ENCODE assay signal across 13 mouse cellular contexts in genomic region chr3:129879913-129880312, GRCm38 (mm10). TPM values are rescaled to one million over a fixed set of nuclear protein-coding genes. Genes with fewer than 3 reads are reported as not detected.
DNase-seq lines count a peak whose midpoint lies in the region; ATAC-seq and TF ChIP-seq lines count a peak whose summit lies in the region.
"Had no signal": no experiment of that assay in that cellular context is flagged by ENCODE, and none has a peak within 500 bp of the region (broad histone marks: within the 10 kb centered on the region; RNA-seq: fewer than 3 reads in every experiment).

No protein-coding gene starts in this region.

- H3K4me1 ChIP-seq in heart, embryonic 16.5 days (ENCODE audit: control insufficient read depth, insufficient read depth, low read length): peaks cover 9% of the 10 kb centered on the region
- peaks cover 53% of the 10 kb centered on the region for H3K4me1 ChIP-seq in G1E (ENCODE audit: insufficient read depth, low read depth, low read length)
- peaks cover 13% of the 10 kb centered on the region for H3K4me1 ChIP-seq in forebrain, embryonic 15.5 days
- H3K4me1 ChIP-seq in liver, embryonic 16.5 days (ENCODE audit: control insufficient read depth, low read depth, low read length): peaks cover 41% of the 10 kb centered on the region

- H3K27ac ChIP-seq in heart, embryonic 16.5 days (ENCODE audit: low read length): peak overlapping the region; percentile 78; the same call in 1 of the 2 replicates
- H3K27ac ChIP-seq in forebrain, embryonic 15.5 days (replicated peaks): no peak overlapping the region
- peak overlapping the region; percentile 56 for H3K27ac ChIP-seq in liver, embryonic 16.5 days (ENCODE audit: low read length)

- no peaks in the 10 kb centered on the region for H3K9me3 ChIP-seq in heart, embryonic 16.5 days (replicated peaks; ENCODE audit: control insufficient read depth, low read length)
- no peaks in the 10 kb centered on the region for H3K9me3 ChIP-seq in G1E (replicated peaks)
- H3K9me3 ChIP-seq in forebrain, embryonic 15.5 days: no peaks in the 10 kb centered on the region
- H3K9me3 ChIP-seq in liver, embryonic 16.5 days (replicated peaks; ENCODE audit: control insufficient read depth, low read length): no peaks in the 10 kb centered on the region

- H3K4me3 ChIP-seq in heart, embryonic 16.5 days (ENCODE audit: low read length): peak overlapping the region; percentile 58
- H3K4me3 ChIP-seq in G1E (ENCODE audit: low read depth, low read length): peak overlapping the region; percentile 88
- no peak overlapping the region; the same call in 1 of the 2 replicates for H3K4me3 ChIP-seq in forebrain, embryonic 15.5 days
- peak overlapping the region; percentile 77 for H3K4me3 ChIP-seq in liver, embryonic 16.5 days (ENCODE audit: low read depth, low read length)

- H3K27me3 ChIP-seq in heart, embryonic 16.5 days (ENCODE audit: control insufficient read depth, insufficient read depth, low read length): no peaks in the 10 kb centered on the region
- H3K27me3 ChIP-seq in G1E (ENCODE audit: insufficient read depth, low read length): no peaks in the 10 kb centered on the region
- no peaks in the 10 kb centered on the region for H3K27me3 ChIP-seq in forebrain, embryonic 15.5 days
- no peaks in the 10 kb centered on the region for H3K27me3 ChIP-seq in liver, embryonic 16.5 days (ENCODE audit: control insufficient read depth, insufficient read depth, low read depth, low read length)

- no peak overlapping the region; the same call in 1 of the 2 replicates for H3K9ac ChIP-seq in heart, embryonic 16.5 days (ENCODE audit: low read length)
- H3K9ac ChIP-seq in forebrain, embryonic 15.5 days (replicated peaks): no peak overlapping the region
- H3K9ac ChIP-seq in liver, embryonic 16.5 days (ENCODE audit: low read depth, low read length): peak overlapping the region; percentile 78; the same call in 1 of the 2 replicates

- DNase-seq in heart, adult 8-10 months (ENCODE audit: low spot score): no peak
- DNase-seq in G1E (ENCODE audit: low spot score): no peak
- no peak for DNase-seq in urinary bladder, postnatal 36 days (ENCODE audit: low spot score in 2 of 2)
- DNase-seq in cerebellum, adult 11-12 months: no peak
- no peak for DNase-seq in testis, postnatal 14 days (ENCODE audit: low spot score)
- DNase-seq: gastrocnemius, postnatal 25 days had no signal

- 82% methylated on average over 2 of the region's 2 CpGs for WGBS in heart, embryonic 16.5 days
- 55% methylated on average over 2 of the region's 2 CpGs for WGBS in forebrain, embryonic 15.5 days
- 58% methylated on average over 2 of the region's 2 CpGs for WGBS in liver, embryonic 16.5 days (ENCODE audit: insufficient replicate concordance)

- no peak for ATAC-seq in heart, embryonic 16.5 days (replicated peaks; ENCODE audit: extremely low read depth, insufficient read depth, low FRiP score)
- no peak for ATAC-seq in G1E (ENCODE audit: extremely low read depth, insufficient number of reproducible peaks, low FRiP score, poor library complexity, severe bottlenecking)
- no peak for ATAC-seq in forebrain, embryonic 15.5 days (replicated peaks)
- ATAC-seq in liver, embryonic 16.5 days (ENCODE audit: low read depth): no peak

- no peak for TF ChIP-seq CTCF in G1E (IDR thresholded peaks at IDR 0.05; ENCODE audit: low read depth, low read length)

- H3K36me3 ChIP-seq in heart, embryonic 16.5 days (ENCODE audit: control insufficient read depth, insufficient read depth): no peaks in the 10 kb centered on the region
- peaks cover 30% of the 10 kb centered on the region for H3K36me3 ChIP-seq in G1E (replicated peaks)
- H3K36me3 ChIP-seq in forebrain, embryonic 15.5 days: no peaks in the 10 kb centered on the region
- H3K36me3 ChIP-seq in liver, embryonic 16.5 days (ENCODE audit: control insufficient read depth, insufficient read depth): no peaks in the 10 kb centered on the region

- peak overlapping the region; percentile 89 for H3K4me2 ChIP-seq in heart, embryonic 16.5 days (ENCODE audit: low read depth, low read length)
- H3K4me2 ChIP-seq in forebrain, embryonic 15.5 days (replicated peaks): peak overlapping the region; percentile 85; the same call in 1 of the 2 replicates
- H3K4me2 ChIP-seq in liver, embryonic 16.5 days (ENCODE audit: low read depth, low read length): peak overlapping the region; percentile 91

RNA-seq across cellular contexts. Expression of gene Pla2g12a, which starts 1.5 kb away (rescaled TPM):
- polyA plus RNA-seq in heart, embryonic 16.5 days (2015; fragmentation: Nextera tagmentation; extraction: Ambion mirVana): 65.8 and 76.6 TPM in 2 replicates
- 10 to 100 TPM; 43.8 to 66.6 (median 45.6) TPM for total RNA-seq in heart, adult 8-10 months (2022)
- total RNA-seq in G1E (2014; fragmentation: Nextera tagmentation): 40.8 and 45.9 TPM in 2 replicates
- 77.4 and 97.4 TPM in 2 replicates for total RNA-seq in G1E (2017)
- 145 and 196 TPM in 2 replicates for polyA plus RNA-seq in G1E (2012)
- 32.2 and 32.3 TPM in 2 replicates for polyA plus RNA-seq in forebrain, embryonic 15.5 days (2015; fragmentation: Nextera tagmentation; extraction: Ambion mirVana)
- polyA plus RNA-seq in liver, embryonic 16.5 days (2015; fragmentation: Nextera tagmentation; extraction: Ambion mirVana): 80.6 and 81.6 TPM in 2 replicates

RNA-seq across cellular contexts. Expression of gene Casp6, which starts 21.3 kb away (rescaled TPM):
- polyA plus RNA-seq in heart, embryonic 16.5 days (2015; fragmentation: Nextera tagmentation; extraction: Ambion mirVana): 61.7 and 66.6 TPM in 2 replicates
- total RNA-seq in heart, adult 8-10 months (2022): 10 to 100 TPM in 3 of 4 experiments, 1 to 10 TPM in 1; 8.9 to 16.8 (median 11.6) TPM
- total RNA-seq in G1E (2014; fragmentation: Nextera tagmentation) (57.4 and 63.1 TPM in 2 replicates), G1E (2017) (37.3 TPM in 2 replicates)
- 23.2 and 27.5 TPM in 2 replicates for polyA plus RNA-seq in G1E (2012)
- polyA plus RNA-seq in forebrain, embryonic 15.5 days (2015; fragmentation: Nextera tagmentation; extraction: Ambion mirVana): 30.8 and 33.4 TPM in 2 replicates
- 30.6 and 33.6 TPM in 2 replicates for polyA plus RNA-seq in liver, embryonic 16.5 days (2015; fragmentation: Nextera tagmentation; extraction: Ambion mirVana)

RNA-seq across cellular contexts. Expression of gene Cfi, which starts 44.2 kb away (rescaled TPM):
- 2.3 and 2.5 TPM in 2 replicates for polyA plus RNA-seq in heart, embryonic 16.5 days (2015; fragmentation: Nextera tagmentation; extraction: Ambion mirVana)
- 1 to 10 TPM in 3 of 4 experiments, under 1 TPM in 1; 0.82 to 1.6 (median 1.1) TPM for total RNA-seq in heart, adult 8-10 months (2022)
- not detected in 2 replicates for total RNA-seq in G1E (2014; fragmentation: Nextera tagmentation)
- not detected in 2 replicates for total RNA-seq in G1E (2017)
- polyA plus RNA-seq in G1E (2012): not detected in 2 replicates
- polyA plus RNA-seq in forebrain, embryonic 15.5 days (2015; fragmentation: Nextera tagmentation; extraction: Ambion mirVana): 0.23 and 0.28 TPM in 2 replicates
- 294 and 313 TPM in 2 replicates for polyA plus RNA-seq in liver, embryonic 16.5 days (2015; fragmentation: Nextera tagmentation; extraction: Ambion mirVana)
- total RNA-seq: adrenal gland, postnatal 25 days; common myeloid progenitor, adult 5-6 weeks; gastrocnemius, postnatal 25 days; left cerebral cortex, postnatal 10 days; neutrophil, adult 5-6 weeks had no signal

RNA-seq across cellular contexts. Expression of gene Gar1, which starts 48.7 kb away (rescaled TPM):
- polyA plus RNA-seq in heart, embryonic 16.5 days (2015; fragmentation: Nextera tagmentation; extraction: Ambion mirVana): 35.0 and 42.0 TPM in 2 replicates
- total RNA-seq in heart, adult 8-10 months (2022): 10 to 100 TPM; 15.1 to 22.7 (median 21.6) TPM
- total RNA-seq in G1E (2014; fragmentation: Nextera tagmentation): 87.1 and 91.2 TPM in 2 replicates
- total RNA-seq in G1E (2017): 34.3 and 42.5 TPM in 2 replicates
- 141 and 148 TPM in 2 replicates for polyA plus RNA-seq in G1E (2012)
- 49.3 and 57.8 TPM in 2 replicates for polyA plus RNA-seq in forebrain, embryonic 15.5 days (2015; fragmentation: Nextera tagmentation; extraction: Ambion mirVana)
- polyA plus RNA-seq in liver, embryonic 16.5 days (2015; fragmentation: Nextera tagmentation; extraction: Ambion mirVana): 20.8 and 23.6 TPM in 2 replicates

RNA-seq across cellular contexts. Expression of gene Rrh, which starts 57.5 kb away (rescaled TPM):
- 0.08 TPM in 1 of 2 replicates, not detected in the other for polyA plus RNA-seq in heart, embryonic 16.5 days (2015; fragmentation: Nextera tagmentation; extraction: Ambion mirVana)
- under 1 TPM in 1 of 4 experiments, not detected in 3; 0.25 TPM for total RNA-seq in heart, adult 8-10 months (2022)
- 0.53 and 0.83 TPM in 2 replicates for total RNA-seq in G1E (2014; fragmentation: Nextera tagmentation)
- total RNA-seq in G1E (2017): 1.0 and 1.1 TPM in 2 replicates
- polyA plus RNA-seq in G1E (2012): not detected in 2 replicates
- polyA plus RNA-seq in forebrain, embryonic 15.5 days (2015; fragmentation: Nextera tagmentation; extraction: Ambion mirVana): 0.23 TPM in 1 of 2 replicates, not detected in the other
- polyA plus RNA-seq in liver, embryonic 16.5 days (2015; fragmentation: Nextera tagmentation; extraction: Ambion mirVana): not detected in 2 replicates
- total RNA-seq: gastrocnemius, postnatal 25 days had no signal

Comparison
In these comparisons a context has a peak if more than half of its experiments do, and no peak if none do; other contexts are left out.
1. RNA of gene Cfi, which starts 44.2 kb away (polyA plus RNA-seq): 294 to 313 TPM in liver, embryonic 16.5 days; 2.3 to 2.5 TPM in heart, embryonic 16.5 days, 0.23 to 0.28 TPM in forebrain, embryonic 15.5 days and not detected in G1E; every median in the first group is over 10 times any median in the second.
2. Peak in every context shown above with its lines, with median percentiles within 50 percentile points of each other: H3K4me2 ChIP-seq.